Mouse (Mus musculus) midbrain, postnatal 0 days (tissue): Measurements from ENCODE around the gene Cyp2d34. TPM values are rescaled to one million over a fixed set of nuclear protein-coding genes. Genes with fewer than 3 reads are reported as not detected.

ENCODE experiments used
- ATAC-seq: fragments of 200-750 bp; cut with Nextera tagmentation; 2 replicates; pipeline ENCODE4 v1.8.0; 2017; ENCODE audit warnings: moderate number of reproducible peaks, mild to moderate bottlenecking, moderate TSS enrichment, moderate library complexity; ENCODE audit not compliant: low FRiP score
- DNase-seq: peaks from one replicate; pipeline ENCODE4 v3.0.0-alpha.2; 2015; ENCODE audit warnings: low spot score
- H3K27ac ChIP-seq: fragments of 300-500 bp; sonication (generic); 2 replicates; pipeline ENCODE4 v1.5.1; 2014; ENCODE audit warnings: low read depth, mild to moderate bottlenecking, low read length, mixed read lengths
- H3K27me3 ChIP-seq: fragments of 300-500 bp; sonication (generic); 2 replicates; pipeline ENCODE4 v1.6.1; 2014; ENCODE audit warnings: low read length, control low read depth, mixed read lengths; ENCODE audit not compliant: insufficient read depth
- H3K36me3 ChIP-seq: fragments of 300-500 bp; sonication (generic); 2 replicates; pipeline ENCODE4 v1.6.1; 2014; ENCODE audit warnings: low read length, control low read depth, mixed read lengths; ENCODE audit not compliant: insufficient read depth
- H3K4me1 ChIP-seq: fragments of 300-500 bp; sonication (generic); 2 replicates; pipeline ENCODE4 v1.6.1; 2014; ENCODE audit warnings: mild to moderate bottlenecking, control low read depth, antibody characterized with exemption, low read length, mixed read lengths; ENCODE audit not compliant: insufficient read depth
- H3K4me2 ChIP-seq: fragments of 300-500 bp; sonication (generic); 2 replicates; pipeline ENCODE4 v1.6.1; 2014; ENCODE audit warnings: low read depth, mild to moderate bottlenecking, low read length, mixed read lengths; ENCODE audit not compliant: poor library complexity, severe bottlenecking
- H3K4me3 ChIP-seq: fragments of 300-500 bp; sonication (generic); 2 replicates; pipeline ENCODE4 v1.5.1; 2014; ENCODE audit warnings: low read depth, mild to moderate bottlenecking, low read length, moderate library complexity
- H3K9ac ChIP-seq: fragments of 300-500 bp; sonication (generic); replicated peaks from 2 replicates; pipeline ENCODE4 v1.6.1; 2014; ENCODE audit warnings: mild to moderate bottlenecking, low read length, moderate library complexity, mixed read lengths; ENCODE audit not compliant: poor library complexity, severe bottlenecking
- H3K9me3 ChIP-seq: fragments of 300-500 bp; sonication (generic); 2 replicates; pipeline ENCODE4 v1.6.1; 2016; ENCODE audit warnings: low read length, control low read depth
- CTCF ChIP-seq: IDR thresholded peaks from 2 replicates; pipeline ENCODE4 v1.5.1; 2016; ENCODE audit warnings: antibody characterized with exemption, mild to moderate bottlenecking
- WGBS: fragments of 180-500 bp; shearing (Covaris S2); extraction: QIAGEN DNeasy Blood & Tissue Kit; methylation state at CpG from one replicate; pipeline ENCODE4 v1.1.7; 2014; 5-methylcytosine and 5-hydroxymethylcytosine counted together
- polyA plus RNA-seq: library from polyadenylated mRNA; unstranded; fragments of >200 nt; fragmentation: Nextera tagmentation; extraction: Ambion mirVana; gene quantifications from 2 replicates; pipeline ENCODE4 v1.2.1, GENCODE M21; 2015
- total RNA-seq: library from RNA; depleted of rRNA; stranded (reverse); fragments of >200 nt; gene quantifications from 2 replicates; pipeline ENCODE4 v1.2.3, GENCODE M21; 2014; rRNA removed

Gene Cyp2d34
- total RNA-seq = not detected in 2 replicates
- polyA plus RNA-seq = not detected in 2 replicates

DNA sequence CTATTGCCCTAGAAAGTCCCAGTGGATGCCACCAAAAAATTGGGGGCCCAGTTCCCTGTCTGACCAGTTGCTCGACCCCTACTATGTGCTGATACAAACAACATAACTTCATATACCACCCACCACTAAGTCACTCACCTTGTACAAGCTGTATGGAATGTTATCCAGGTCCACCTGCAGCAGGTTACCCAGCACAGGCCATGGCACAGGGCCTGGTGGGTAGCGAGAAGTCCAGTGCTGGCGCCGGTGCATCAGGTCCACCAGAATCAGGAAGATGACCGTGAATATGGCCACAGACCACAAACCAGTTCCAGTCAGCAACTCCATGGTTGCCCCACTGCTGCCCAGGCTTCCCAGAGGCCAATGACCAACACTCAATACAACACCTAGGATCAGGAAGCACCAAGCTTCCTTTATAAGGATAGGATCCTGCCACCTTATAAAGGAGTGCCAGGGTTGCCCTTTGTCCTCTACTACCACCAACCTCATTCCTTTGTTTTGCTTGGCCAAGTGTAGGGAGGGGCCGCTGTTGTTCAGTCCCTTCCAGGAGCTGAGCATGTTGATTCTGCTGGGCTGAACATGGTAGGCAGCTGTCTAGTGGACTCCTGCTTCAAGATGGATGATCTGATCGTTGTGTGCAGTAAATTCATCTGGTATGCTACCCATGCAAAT, at the start of gene Cyp2d34:
Gene Cyp2d34, minus strand, starts transcription at position 416 of the 672 bp plus-strand sequence.
- ATAC-seq (no peak), DNase-seq (no peak)
- Histone ChIP-seq H3K9me3 (no peaks in the 10 kb centered on the region), H3K9ac (no peak within 1 kb of the TSS), H3K4me1 (no peaks in the 10 kb centered on the region), H3K4me2 (no peak within 1 kb of the TSS), H3K4me3 (no peak within 1 kb of the TSS), H3K27me3 (no peaks in the 10 kb centered on the region), H3K27ac (no peak within 1 kb of the TSS), H3K36me3 (no peaks in the 10 kb centered on the region)
- no peak for TF ChIP-seq CTCF
- 83% methylated on average over 7 of the region's 7 CpGs for WGBS

DNA sequence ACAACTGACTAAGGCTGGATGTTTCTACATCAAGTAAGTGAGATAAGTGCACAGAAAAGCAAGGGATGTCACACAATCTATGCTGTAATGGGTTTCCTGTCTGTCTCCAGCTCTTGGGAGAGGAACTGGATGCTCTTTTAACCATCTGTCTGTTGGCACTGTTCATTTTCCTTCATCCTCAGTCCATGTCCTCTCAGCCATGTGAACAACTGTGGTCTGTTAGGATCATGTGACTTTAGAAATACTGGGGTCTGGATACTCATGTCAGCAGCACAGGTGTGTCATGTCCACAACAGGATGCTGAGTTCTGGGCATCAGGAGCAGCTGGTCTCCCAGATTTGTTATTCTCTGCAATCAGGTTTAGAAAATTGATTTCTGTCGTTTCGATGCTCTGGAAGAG, 35.6 kb upstream of the Cyp2d34 start:
- DNase-seq (no peak), ATAC-seq (no peak)
- no peak overlapping the region for H3K9ac ChIP-seq
- H3K4me1 ChIP-seq = no peaks in the 10 kb centered on the region
- no peaks in the 10 kb centered on the region for H3K36me3 ChIP-seq
- no peak overlapping the region for H3K27ac ChIP-seq
- no peak overlapping the region for H3K4me2 ChIP-seq
- no peak overlapping the region for H3K4me3 ChIP-seq
- no peaks in the 10 kb centered on the region for H3K27me3 ChIP-seq
- TF ChIP-seq CTCF = no peak
- 81% methylated on average over 2 of the region's 2 CpGs for WGBS
- H3K9me3 ChIP-seq = no peaks in the 10 kb centered on the region

DNA sequence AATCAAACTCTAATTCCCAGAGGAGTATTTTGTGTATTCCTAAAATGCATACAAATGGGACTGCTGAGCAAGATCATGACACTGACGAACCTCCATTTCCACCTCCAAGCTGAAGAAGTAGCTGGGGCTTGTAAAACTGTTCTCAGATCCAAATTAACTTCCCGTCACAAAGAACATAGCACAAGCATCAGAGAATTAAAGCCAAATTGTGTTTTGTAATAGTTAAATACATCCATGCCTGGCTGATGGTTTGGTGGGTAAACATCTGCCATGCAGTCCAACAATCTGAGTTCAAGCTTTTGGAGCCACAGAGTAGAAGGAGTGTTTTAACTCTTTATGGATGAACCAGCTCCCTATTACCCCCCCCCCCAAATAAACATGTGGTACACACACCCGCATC, 23.6 kb upstream of the Cyp2d34 start:
- H3K4me3 ChIP-seq = no peak overlapping the region
- H3K36me3 ChIP-seq = no peaks in the 10 kb centered on the region
- DNase-seq (no peak), ATAC-seq (no peak)
- H3K4me2 ChIP-seq = no peak overlapping the region
- no peak overlapping the region for H3K9ac ChIP-seq
- no peaks in the 10 kb centered on the region for H3K27me3 ChIP-seq
- no peak overlapping the region for H3K27ac ChIP-seq
- 80% methylated on average over 3 of the region's 3 CpGs for WGBS
- no peaks in the 10 kb centered on the region for H3K4me1 ChIP-seq
- H3K9me3 ChIP-seq = no peaks in the 10 kb centered on the region
- no peak for TF ChIP-seq CTCF

DNA sequence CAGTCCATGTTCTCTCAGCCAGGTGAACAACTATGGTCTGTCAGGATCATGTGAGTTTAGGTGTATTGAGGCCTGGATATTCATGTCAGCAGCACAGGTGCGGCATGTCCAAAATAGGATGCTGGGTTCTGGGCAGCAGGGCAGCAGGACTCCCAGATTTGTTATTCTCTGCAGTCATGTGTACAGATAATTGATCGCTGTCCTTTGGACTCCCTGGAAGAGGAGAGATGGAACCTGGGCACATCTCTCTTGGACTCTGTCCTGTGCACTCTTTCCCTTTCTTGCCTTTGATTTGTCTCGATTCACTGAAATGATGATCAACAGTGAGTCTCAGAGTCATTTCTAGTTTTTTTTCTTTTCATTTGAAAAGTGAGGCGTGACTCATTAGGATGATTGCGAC, 23.0 kb upstream of the Cyp2d34 start:
- Histone ChIP-seq H3K27me3 (no peaks in the 10 kb centered on the region), H3K9me3 (no peaks in the 10 kb centered on the region), H3K4me1 (no peaks in the 10 kb centered on the region), H3K27ac (no peak overlapping the region), H3K4me3 (no peak overlapping the region), H3K36me3 (no peaks in the 10 kb centered on the region), H3K4me2 (no peak overlapping the region), H3K9ac (no peak overlapping the region)
- 90% methylated on average over 5 of the region's 5 CpGs for WGBS
- no peak for ATAC-seq
- DNase-seq = no peak
- TF ChIP-seq CTCF = no peak

DNA sequence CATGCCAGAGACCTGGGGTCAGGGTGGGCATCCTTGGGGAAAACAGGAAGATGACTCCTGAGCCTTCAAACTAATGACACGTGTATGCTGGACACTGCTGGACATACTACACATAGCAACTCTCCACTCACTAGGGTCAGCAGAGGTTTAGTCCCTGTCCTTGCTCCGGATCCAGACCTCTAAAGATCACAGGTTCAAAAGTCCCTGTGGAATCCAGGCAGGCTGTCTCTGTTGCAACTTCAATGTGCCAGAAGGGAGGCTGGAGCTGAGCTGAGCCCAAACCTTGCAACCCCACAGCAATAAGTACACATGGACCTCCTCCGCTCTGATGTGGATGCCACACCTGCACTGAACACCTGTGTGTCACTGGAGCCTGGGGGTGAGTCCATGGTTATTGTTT, 22.0 kb upstream of the Cyp2d34 start:
- no peak overlapping the region for H3K27ac ChIP-seq
- WGBS = 82% methylated on average over 3 of the region's 3 CpGs

DNA sequence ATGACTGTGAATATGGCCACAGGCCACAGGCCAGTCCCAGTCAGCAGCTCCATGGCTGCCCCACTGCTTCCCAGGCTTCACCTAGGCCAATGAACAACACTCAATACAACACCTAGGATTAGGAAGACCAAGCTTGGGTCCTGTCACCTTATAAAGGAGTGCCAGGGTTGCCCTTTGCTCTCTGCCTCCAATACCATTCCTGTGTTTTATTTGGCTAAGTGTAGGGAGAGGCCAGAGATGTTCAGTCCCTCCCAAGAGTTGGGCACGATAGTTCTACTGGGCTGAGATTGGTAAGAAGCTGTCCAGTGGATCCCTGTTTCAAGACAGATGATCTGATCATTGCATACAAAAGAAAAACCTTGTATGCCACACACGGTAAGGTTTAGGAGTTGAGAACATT, 21.2 kb upstream of the Cyp2d34 start:
- no peaks in the 10 kb centered on the region for H3K4me1 ChIP-seq
- 79% methylated on average over 2 of the region's 2 CpGs for WGBS
- H3K4me3 ChIP-seq = no peak overlapping the region
- H3K27me3 ChIP-seq = no peaks in the 10 kb centered on the region
- H3K9ac ChIP-seq = no peak overlapping the region
- no peak for ATAC-seq
- H3K27ac ChIP-seq = no peak overlapping the region
- TF ChIP-seq CTCF = no peak
- H3K36me3 ChIP-seq = no peaks in the 10 kb centered on the region
- H3K9me3 ChIP-seq = no peaks in the 10 kb centered on the region
- no peak for DNase-seq
- H3K4me2 ChIP-seq = no peak overlapping the region

More for the DNA sequence above, 22.0 kb upstream of the Cyp2d34 start:
- Histone ChIP-seq H3K9me3 (no peaks in the 10 kb centered on the region), H3K4me2 (no peak overlapping the region), H3K36me3 (no peaks in the 10 kb centered on the region), H3K9ac (no peak overlapping the region), H3K4me1 (no peaks in the 10 kb centered on the region), H3K4me3 (no peak overlapping the region), H3K27me3 (no peaks in the 10 kb centered on the region)
- ATAC-seq (no peak), DNase-seq (no peak)
- TF ChIP-seq CTCF = no peak
